Mouse (Mus musculus): ENCODE data around the gene Cadm4. TPM values are rescaled to one million over a fixed set of nuclear protein-coding genes. Genes with fewer than 3 reads are reported as not detected.
"Not testable (repeated sequence)": the region's sequence is repeated elsewhere in the genome, so short reads cannot be mapped to it uniquely, and the experiment has no call there.

Cadm4 gene
- polyA plus RNA-seq, 1 experiment from 2014 or later, result 6.9 TPM

DNA sequence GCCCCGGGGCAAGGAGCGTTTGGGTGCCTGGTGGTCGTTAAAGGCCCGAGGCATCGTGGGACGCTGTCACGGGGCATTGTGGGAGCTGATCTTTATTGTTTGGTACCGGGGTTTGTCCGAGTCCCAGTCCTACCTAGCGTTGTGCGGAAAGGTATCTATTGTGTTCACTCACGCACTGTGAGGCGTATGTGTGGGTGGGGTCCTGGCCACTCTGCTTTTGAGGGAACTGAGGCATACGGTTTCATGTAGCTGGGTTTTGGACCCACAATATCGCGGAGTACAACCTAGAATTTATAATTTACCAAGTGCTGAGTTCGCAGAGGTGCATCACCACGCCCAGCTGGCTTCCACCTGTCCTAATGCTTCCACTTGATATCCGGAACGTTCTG lies 25.9 kb downstream of the Cadm4 start:
- DNase-seq (ENCODE audit: low spot score), result no peak
- ATAC-seq (ENCODE audit: insufficient read depth, low FRiP score, low TSS enrichment), result peak; percentile 35
- WGBS, result 2% methylated on average over 20 of the region's 20 CpGs

DNA sequence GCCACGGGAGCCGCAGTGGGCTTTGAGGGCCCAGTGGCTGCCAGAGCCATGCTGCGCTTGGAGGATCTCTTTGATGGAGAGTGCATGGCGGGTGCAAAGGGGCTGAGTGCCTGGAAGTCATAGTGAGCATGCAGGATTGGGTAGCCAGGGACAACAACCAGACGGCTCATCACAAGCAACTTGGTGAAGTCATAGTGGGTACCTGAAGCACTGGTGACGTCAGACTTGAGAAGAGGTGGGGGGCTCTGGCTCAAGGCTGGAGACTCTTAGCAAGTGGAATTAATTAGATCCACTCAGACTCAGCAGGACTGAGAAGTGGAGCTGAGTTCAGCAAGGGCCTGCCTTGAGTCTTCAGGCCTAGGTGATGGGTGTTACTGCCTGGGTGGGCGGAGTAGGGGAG lies 30.5 kb downstream of the Cadm4 start, which contains the start of gene AC161166.1:
Gene AC161166.1 (minus strand): TSS at position 101 of the 400 bp plus-strand sequence.
- H3K9ac ChIP-seq (ENCODE audit: low read length), result no peak within 1 kb of the TSS
- H3K27me3 ChIP-seq (ENCODE audit: control insufficient read depth, insufficient read depth, low read length), result no peaks in the 10 kb centered on the region
- 94% methylated on average over 7 of the region's 7 CpGs for WGBS
- no peak for DNase-seq (ENCODE audit: low spot score)
- peaks cover 6% of the 10 kb centered on the region for H3K4me1 ChIP-seq (ENCODE audit: control insufficient read depth, insufficient read depth, low read length)
- H3K4me3 ChIP-seq (ENCODE audit: low read depth, low read length), result no peak within 1 kb of the TSS
- peaks cover 6% of the 10 kb centered on the region for H3K36me3 ChIP-seq (ENCODE audit: control insufficient read depth, insufficient read depth, low read length)
- no peak within 1 kb of the TSS for H3K27ac ChIP-seq (ENCODE audit: low read depth, low read length)
- no peak for ATAC-seq (ENCODE audit: insufficient read depth, low FRiP score, low TSS enrichment)
- no peaks in the 10 kb centered on the region for H3K9me3 ChIP-seq (ENCODE audit: control insufficient read depth, low read length)
- no peak within 1 kb of the TSS for H3K4me2 ChIP-seq (ENCODE audit: low read depth)

More for the DNA sequence above, 25.9 kb downstream of the Cadm4 start:
- peaks cover 4% of the 10 kb centered on the region for H3K36me3 ChIP-seq (ENCODE audit: control insufficient read depth, insufficient read depth, low read length)
- H3K4me1 ChIP-seq (ENCODE audit: control insufficient read depth, insufficient read depth, low read length), result peaks cover 19% of the 10 kb centered on the region
- H3K4me2 ChIP-seq (ENCODE audit: low read depth), result peak overlapping the region; percentile 79
- no peaks in the 10 kb centered on the region for H3K9me3 ChIP-seq (ENCODE audit: control insufficient read depth, low read length)
- no peaks in the 10 kb centered on the region for H3K27me3 ChIP-seq (ENCODE audit: control insufficient read depth, insufficient read depth, low read length)
- H3K9ac ChIP-seq (ENCODE audit: low read length), result peak overlapping the region; percentile 99
- peak overlapping the region; percentile 60 for H3K4me3 ChIP-seq (ENCODE audit: low read depth, low read length)
- H3K27ac ChIP-seq (ENCODE audit: low read depth, low read length), result peak overlapping the region; percentile 99

DNA sequence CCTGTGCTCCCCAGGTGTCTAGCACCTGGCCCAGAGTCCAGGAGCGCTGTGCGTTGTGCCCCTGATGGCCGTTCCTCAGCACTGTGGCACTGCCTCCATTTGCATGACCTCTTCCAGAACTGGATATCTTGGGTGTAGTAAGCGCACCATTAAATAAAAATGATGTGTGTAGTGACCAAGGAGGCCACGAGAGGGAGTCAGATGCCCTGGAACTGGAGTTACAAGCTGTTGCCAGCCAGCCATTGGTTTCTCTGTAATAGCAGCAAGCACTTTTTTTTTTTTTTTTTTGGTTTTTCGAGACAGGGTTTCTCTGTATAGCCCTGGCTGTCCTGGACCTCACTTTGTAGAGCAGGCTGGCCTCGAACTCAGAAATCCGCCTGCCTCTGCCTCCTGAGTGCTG lies 34.5 kb downstream of the Cadm4 start:
- H3K36me3 ChIP-seq (ENCODE audit: control insufficient read depth, insufficient read depth, low read length); H3K4me3 ChIP-seq (ENCODE audit: low read depth, low read length); H3K4me2 ChIP-seq (ENCODE audit: low read depth); H3K4me1 ChIP-seq (ENCODE audit: control insufficient read depth, insufficient read depth, low read length); H3K27ac ChIP-seq (ENCODE audit: low read depth, low read length); ATAC-seq (ENCODE audit: insufficient read depth, low FRiP score, low TSS enrichment); H3K27me3 ChIP-seq (ENCODE audit: control insufficient read depth, insufficient read depth, low read length); DNase-seq (ENCODE audit: low spot score); H3K9me3 ChIP-seq (ENCODE audit: control insufficient read depth, low read length); H3K9ac ChIP-seq (ENCODE audit: low read length): not testable (repeated sequence)
- WGBS, result 66% methylated on average over 8 of the region's 8 CpGs

DNA sequence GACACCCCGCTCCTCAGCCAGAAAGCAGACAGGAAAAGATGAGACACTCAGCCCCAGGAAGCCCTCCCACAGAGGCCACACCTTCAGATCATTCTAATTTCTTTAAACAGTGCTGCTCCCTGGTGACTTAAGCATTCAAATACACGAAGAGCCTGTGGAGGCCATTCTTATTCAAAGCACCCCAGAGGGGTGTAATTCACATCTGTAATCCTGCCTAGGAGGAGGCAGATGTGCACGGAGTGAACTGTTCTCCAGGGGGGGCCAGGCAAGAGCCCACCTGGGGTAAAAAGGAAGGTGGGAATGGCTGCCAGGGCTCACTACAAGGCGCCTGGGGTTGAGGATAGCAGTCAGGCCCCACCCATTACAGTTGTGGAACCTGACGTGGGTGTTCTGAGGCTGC lies 35.3 kb downstream of the Cadm4 start:
- no peak overlapping the region for H3K27ac ChIP-seq (ENCODE audit: low read depth, low read length)
- H3K9me3 ChIP-seq (ENCODE audit: control insufficient read depth, low read length), result no peaks in the 10 kb centered on the region
- WGBS, result 34% methylated on average over 5 of the region's 5 CpGs
- no peak overlapping the region for H3K4me3 ChIP-seq (ENCODE audit: low read depth, low read length)
- ATAC-seq (ENCODE audit: insufficient read depth, low FRiP score, low TSS enrichment) (no peak), DNase-seq (ENCODE audit: low spot score) (no peak)
- H3K4me1 ChIP-seq (ENCODE audit: control insufficient read depth, insufficient read depth, low read length), result no peaks in the 10 kb centered on the region
- no peak overlapping the region for H3K4me2 ChIP-seq (ENCODE audit: low read depth)
- no peaks in the 10 kb centered on the region for H3K27me3 ChIP-seq (ENCODE audit: control insufficient read depth, insufficient read depth, low read length)
- 0 out of 2 replicates have a peak, but pooled peaks cover 4% of the 10 kb centered on the region for H3K36me3 ChIP-seq (ENCODE audit: control insufficient read depth, insufficient read depth, low read length)
- no peak overlapping the region for H3K9ac ChIP-seq (ENCODE audit: low read length)

DNA sequence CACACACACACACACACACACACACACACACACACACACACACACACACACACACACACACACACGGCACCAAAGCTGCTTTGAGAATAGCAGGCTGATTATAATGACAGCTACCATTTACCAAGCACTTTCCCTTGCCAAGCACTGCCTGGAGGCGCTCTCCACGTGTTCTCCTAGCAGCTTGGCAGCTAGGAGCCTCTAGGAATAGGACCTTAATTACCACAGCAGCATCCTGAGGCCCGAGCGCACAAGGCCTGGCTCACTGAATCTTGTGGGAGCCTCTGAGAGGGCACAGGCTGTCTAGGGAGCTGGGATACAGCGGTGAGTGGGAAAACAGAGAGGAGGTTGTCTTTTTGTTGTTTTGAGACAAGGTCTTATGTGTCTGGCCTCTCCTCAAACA lies 35.8 kb downstream of the Cadm4 start:
- H3K9ac ChIP-seq (ENCODE audit: low read length), result no peak overlapping the region
- no peak overlapping the region for H3K4me3 ChIP-seq (ENCODE audit: low read depth, low read length)
- H3K27ac ChIP-seq (ENCODE audit: low read depth, low read length), result no peak overlapping the region
- WGBS, result 60% methylated on average over 6 of the region's 6 CpGs
- H3K9me3 ChIP-seq (ENCODE audit: control insufficient read depth, low read length), result no peaks in the 10 kb centered on the region
- H3K36me3 ChIP-seq (ENCODE audit: control insufficient read depth, insufficient read depth, low read length), result 0 out of 2 replicates have a peak, but pooled peaks cover 2% of the 10 kb centered on the region
- no peak for DNase-seq (ENCODE audit: low spot score)
- H3K4me2 ChIP-seq (ENCODE audit: low read depth), result no peak overlapping the region
- no peaks in the 10 kb centered on the region for H3K27me3 ChIP-seq (ENCODE audit: control insufficient read depth, insufficient read depth, low read length)
- ATAC-seq (ENCODE audit: insufficient read depth, low FRiP score, low TSS enrichment), result no peak
- H3K4me1 ChIP-seq (ENCODE audit: control insufficient read depth, insufficient read depth, low read length), result no peaks in the 10 kb centered on the region

DNA sequence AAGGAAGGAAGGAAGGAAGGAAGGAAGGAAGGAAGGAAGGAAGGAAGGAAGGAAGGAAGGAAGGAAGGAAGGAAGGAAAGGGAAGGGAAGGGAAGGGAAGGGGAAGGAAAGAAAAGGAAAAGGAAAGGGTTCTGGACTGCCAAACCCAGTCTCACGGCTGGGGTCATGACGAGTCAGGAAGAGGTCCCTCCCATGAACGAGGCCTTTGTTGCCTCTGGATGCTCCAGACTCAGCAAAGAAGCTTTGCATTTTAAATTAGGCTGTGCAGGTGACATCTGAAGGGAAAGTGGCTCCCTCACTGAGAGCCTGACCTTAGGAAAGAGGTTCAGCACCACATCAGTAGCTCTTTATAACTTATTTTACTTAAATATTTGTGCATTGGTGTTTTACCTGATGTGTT lies 37.3 kb downstream of the Cadm4 start:
- Histone ChIP-seq H3K4me2 (ENCODE audit: low read depth) (no peak overlapping the region), H3K27me3 (ENCODE audit: control insufficient read depth, insufficient read depth, low read length) (no peaks in the 10 kb centered on the region), H3K27ac (ENCODE audit: low read depth, low read length) (no peak overlapping the region), H3K4me3 (ENCODE audit: low read depth, low read length) (no peak overlapping the region), H3K4me1 (ENCODE audit: control insufficient read depth, insufficient read depth, low read length) (no peaks in the 10 kb centered on the region), H3K36me3 (ENCODE audit: control insufficient read depth, insufficient read depth, low read length) (0 out of 2 replicates have a peak, but pooled peaks cover 2% of the 10 kb centered on the region), H3K9ac (ENCODE audit: low read length) (no peak overlapping the region), H3K9me3 (ENCODE audit: control insufficient read depth, low read length) (no peaks in the 10 kb centered on the region)
- 53% methylated on average over 3 of the region's 3 CpGs for WGBS
- DNase-seq (ENCODE audit: low spot score) (no peak), ATAC-seq (ENCODE audit: insufficient read depth, low FRiP score, low TSS enrichment) (no peak)

DNA sequence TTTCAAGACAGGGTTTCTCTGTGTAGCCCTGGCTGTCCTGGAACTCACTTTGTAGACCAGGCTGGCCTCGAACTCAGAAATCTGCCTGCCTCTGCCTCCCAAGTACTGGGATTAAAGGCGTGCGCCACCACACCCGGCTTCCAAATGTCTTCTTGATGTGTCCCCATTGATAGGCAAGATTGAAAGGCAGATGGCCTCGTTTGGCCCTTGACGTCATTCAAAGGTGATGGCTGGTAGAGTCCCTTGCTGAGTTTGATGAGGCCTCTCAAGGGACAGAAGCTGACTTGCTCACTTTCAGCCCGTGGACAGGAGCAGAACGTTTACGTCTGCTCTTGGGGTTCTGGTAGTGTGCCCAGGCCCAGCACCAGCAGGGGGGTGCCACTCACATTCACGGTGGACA lies 38.2 kb downstream of the Cadm4 start:
- not testable (repeated sequence) for H3K36me3 ChIP-seq (ENCODE audit: control insufficient read depth, insufficient read depth, low read length); H3K9me3 ChIP-seq (ENCODE audit: control insufficient read depth, low read length); H3K27me3 ChIP-seq (ENCODE audit: control insufficient read depth, insufficient read depth, low read length); H3K4me2 ChIP-seq (ENCODE audit: low read depth); ATAC-seq (ENCODE audit: insufficient read depth, low FRiP score, low TSS enrichment); H3K27ac ChIP-seq (ENCODE audit: low read depth, low read length); H3K9ac ChIP-seq (ENCODE audit: low read length); H3K4me3 ChIP-seq (ENCODE audit: low read depth, low read length); DNase-seq (ENCODE audit: low spot score); H3K4me1 ChIP-seq (ENCODE audit: control insufficient read depth, insufficient read depth, low read length)
- WGBS, result 89% methylated on average over 9 of the region's 10 CpGs

DNA sequence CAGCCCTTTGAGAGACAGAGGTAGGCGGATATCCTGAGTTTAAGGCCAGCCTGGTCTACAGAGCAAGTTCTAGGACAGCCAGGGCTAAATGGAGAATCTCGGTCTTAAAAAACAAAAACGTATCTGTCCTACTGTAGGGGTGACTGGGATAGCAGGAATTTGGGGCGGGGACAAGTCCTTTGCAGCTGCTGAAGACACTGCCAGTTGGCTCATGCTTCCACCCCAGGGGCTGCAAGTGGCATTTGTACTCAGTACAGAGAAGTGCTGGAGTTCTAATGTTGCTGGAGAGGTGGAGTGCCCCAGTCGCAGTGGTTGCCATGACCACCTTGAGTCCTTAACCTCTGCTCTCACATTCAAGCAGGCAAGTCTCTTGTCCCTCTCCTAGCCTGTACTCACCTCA lies 41.0 kb downstream of the Cadm4 start:
- Histone ChIP-seq H3K4me3 (ENCODE audit: low read depth, low read length) (no peak overlapping the region), H3K4me1 (ENCODE audit: control insufficient read depth, insufficient read depth, low read length) (no peaks in the 10 kb centered on the region), H3K9ac (ENCODE audit: low read length) (no peak overlapping the region), H3K27me3 (ENCODE audit: control insufficient read depth, insufficient read depth, low read length) (no peaks in the 10 kb centered on the region), H3K36me3 (ENCODE audit: control insufficient read depth, insufficient read depth, low read length) (no peaks in the 10 kb centered on the region), H3K4me2 (ENCODE audit: low read depth) (no peak overlapping the region), H3K9me3 (ENCODE audit: control insufficient read depth, low read length) (no peaks in the 10 kb centered on the region), H3K27ac (ENCODE audit: low read depth, low read length) (no peak overlapping the region)
- 55% methylated on average over 5 of the region's 5 CpGs for WGBS
- ATAC-seq (ENCODE audit: insufficient read depth, low FRiP score, low TSS enrichment), result no peak
- no peak for DNase-seq (ENCODE audit: low spot score)

DNA sequence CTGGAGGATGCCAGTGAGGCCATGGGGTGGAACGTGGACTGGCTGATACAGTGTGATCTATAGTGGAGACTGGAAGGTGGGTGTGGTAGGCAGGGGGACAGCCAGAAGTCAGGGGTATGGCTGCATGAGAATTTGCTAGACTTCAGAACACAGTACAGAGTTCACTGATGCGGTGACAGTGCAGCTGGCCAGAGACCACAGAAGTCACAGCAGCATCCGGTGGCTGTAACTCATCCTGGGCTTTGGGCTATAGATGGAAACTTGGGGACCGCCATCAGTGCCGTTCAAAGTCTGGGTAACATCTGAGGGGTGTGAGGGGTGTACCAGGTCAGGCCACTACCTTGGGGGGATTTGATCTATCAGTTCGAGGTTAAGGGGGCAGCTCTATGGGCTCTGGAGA lies 41.9 kb downstream of the Cadm4 start:
- 87% methylated on average over 6 of the region's 6 CpGs for WGBS
- DNase-seq (ENCODE audit: low spot score), result no peak
- H3K4me2 ChIP-seq (ENCODE audit: low read depth), result no peak overlapping the region

More for the DNA sequence above, 41.9 kb downstream of the Cadm4 start:
- no peaks in the 10 kb centered on the region for H3K27me3 ChIP-seq (ENCODE audit: control insufficient read depth, insufficient read depth, low read length)
- H3K4me3 ChIP-seq (ENCODE audit: low read depth, low read length), result no peak overlapping the region
- no peaks in the 10 kb centered on the region for H3K4me1 ChIP-seq (ENCODE audit: control insufficient read depth, insufficient read depth, low read length)
- H3K9ac ChIP-seq (ENCODE audit: low read length), result no peak overlapping the region
- no peaks in the 10 kb centered on the region for H3K9me3 ChIP-seq (ENCODE audit: control insufficient read depth, low read length)
- H3K36me3 ChIP-seq (ENCODE audit: control insufficient read depth, insufficient read depth, low read length), result no peaks in the 10 kb centered on the region
- ATAC-seq (ENCODE audit: insufficient read depth, low FRiP score, low TSS enrichment), result no peak
- H3K27ac ChIP-seq (ENCODE audit: low read depth, low read length), result no peak overlapping the region
